Mouse (Mus musculus) ovary, adult 18-20 months (tissue): Measurements from ENCODE around the gene Gnl1.
"Not testable (repeated sequence)": the region's sequence is repeated elsewhere in the genome, so short reads cannot be mapped to it uniquely, and the experiment has no call there.

ENCODE experiments used
- DNase-seq: peaks from one replicate; pipeline ENCODE4 v3.0.0; 2022; ENCODE audit warnings: low spot score, mixed read lengths

Gene Gnl1

GRCm38 (mm10) chr17:36025197-36025596, 45.5 kb downstream of the Gnl1 start:
- DNase-seq, result no peak

GRCm38 (mm10) chr17:36025901-36026300, 46.2 kb downstream of the Gnl1 start:
- no peak for DNase-seq

GRCm38 (mm10) chr17:36027663-36028062, 48.0 kb downstream of the Gnl1 start:
- DNase-seq, result no peak

DNA sequence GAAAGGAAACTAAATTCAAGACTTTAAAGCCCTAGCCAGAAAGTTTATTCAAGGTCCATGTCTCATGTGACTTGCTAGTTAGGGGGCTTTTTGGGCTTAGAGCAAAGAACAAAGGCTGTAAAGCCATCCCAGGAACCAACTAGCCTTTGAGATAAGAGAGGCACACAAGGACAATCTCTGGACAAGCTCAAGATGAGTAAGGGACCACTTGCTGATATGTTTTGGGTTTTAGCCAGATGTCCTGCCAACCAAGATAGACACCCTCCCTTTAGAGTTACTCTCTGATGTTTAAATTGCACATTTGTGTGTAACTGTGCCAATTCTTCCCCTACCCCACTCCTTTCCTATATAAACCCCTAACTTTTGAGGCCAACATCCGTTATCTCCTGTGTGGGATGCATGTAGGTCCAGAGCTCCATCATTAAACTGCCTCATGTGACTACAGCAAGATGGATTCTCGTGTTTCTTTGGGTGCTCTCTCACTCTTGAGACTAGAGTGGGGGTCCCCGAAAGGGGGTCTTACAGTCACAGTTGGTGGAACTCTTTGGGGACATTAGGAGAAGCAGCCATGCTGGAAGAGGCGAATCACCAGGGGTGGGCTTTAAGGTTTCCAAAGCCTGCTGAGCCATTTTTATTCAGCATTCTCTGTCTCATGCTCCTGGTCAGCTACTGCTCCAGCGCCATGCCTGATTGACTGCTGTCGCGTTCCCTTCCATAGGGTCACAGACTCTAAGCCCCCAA, 49.4 kb downstream of the Gnl1 start:
- no peak for DNase-seq

GRCm38 (mm10) chr17:36030046-36030702, 50.5 kb downstream of the Gnl1 start:
- DNase-seq, result not testable (repeated sequence)

DNA sequence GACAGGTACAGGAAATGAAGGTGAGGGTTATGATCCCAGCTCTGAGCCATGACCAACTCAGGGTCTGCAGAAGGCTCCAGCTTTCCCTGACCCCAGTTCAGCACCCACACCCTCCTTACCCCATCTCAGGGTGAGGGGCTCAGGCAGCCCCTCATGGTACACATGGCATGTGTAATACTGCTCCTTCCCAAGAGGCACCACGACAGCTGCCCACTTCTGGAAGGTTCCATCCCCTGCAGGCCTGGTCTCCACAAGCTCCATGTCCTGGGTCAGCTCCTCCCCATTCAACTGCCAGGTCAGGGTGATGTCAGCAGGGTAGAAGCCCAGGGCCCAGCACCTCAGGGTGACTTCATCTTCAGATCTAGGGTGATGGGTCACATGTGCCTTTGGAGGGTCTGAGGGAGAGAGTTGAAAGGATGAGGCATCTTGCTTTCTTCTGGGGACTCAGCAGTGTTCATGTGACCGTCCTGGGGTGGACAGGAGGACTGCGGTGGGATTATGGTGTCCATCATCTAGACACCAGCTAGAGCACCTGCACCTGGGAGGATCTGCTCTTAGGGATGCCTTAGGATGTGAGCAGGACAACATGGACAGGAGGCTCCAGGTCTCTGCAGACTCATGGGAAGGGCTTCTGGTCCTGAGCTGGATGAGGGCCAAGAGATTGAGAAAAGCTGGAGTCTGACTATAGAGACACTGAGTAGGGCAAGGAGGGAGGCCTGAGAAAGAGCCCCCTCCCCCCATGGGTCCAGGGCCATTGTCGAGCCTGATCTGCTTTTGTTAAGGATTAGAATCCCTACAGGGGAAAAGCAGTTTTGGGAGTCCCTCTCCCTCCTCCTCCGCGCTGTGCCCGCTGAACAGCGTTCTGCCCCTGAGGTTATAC, 51.3 kb downstream of the Gnl1 start:
- DNase-seq, result not testable (repeated sequence)

DNA sequence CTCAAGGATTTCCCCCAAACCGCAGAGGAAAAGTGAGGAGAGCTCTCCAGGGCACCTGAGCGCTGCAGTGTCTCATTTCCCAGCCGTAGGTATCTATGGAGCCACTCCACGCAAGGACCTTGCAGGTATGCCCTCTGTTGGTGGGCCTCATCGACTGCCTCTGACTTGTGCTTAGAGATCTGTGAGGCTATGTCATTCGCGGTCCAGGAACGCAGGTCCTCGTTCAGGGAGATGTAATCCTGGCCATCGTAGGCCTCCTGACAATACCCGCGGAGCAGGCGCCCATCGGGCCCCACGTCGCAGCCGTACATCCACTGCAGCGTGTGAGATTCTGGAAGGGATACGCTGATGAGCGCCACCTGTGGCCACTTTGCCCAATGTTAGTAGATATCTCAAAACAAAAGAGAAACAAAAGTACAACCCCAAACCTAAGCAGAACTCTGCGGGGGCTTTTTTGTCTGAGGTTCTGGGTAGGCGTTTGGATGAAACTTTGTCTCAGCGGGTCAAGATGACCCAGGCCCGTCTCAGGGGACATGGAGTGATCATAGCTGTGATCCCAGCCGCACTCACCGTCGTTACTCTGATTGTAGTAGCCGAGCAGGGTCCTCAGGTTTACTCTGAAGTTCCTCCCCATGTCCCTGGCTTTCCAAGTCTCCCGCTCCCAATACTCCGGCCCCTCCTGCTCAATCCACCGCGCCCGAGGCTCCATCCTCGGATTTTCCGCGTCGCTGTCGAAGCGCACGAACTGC, 52.1 kb downstream of the Gnl1 start:
- DNase-seq, result not testable (repeated sequence)

- DNase-seq, result peak; percentile 40
Observed at GRCm38 (mm10) chr17:36032351-36032875, 52.8 kb downstream of the Gnl1 start, which contains the start of gene H2-T23. TSS of gene H2-T23 (minus strand) at chr17:36032855.

GRCm38 (mm10) chr17:36034524-36034923, 54.9 kb downstream of the Gnl1 start:
- DNase-seq, result not testable (repeated sequence)

DNA sequence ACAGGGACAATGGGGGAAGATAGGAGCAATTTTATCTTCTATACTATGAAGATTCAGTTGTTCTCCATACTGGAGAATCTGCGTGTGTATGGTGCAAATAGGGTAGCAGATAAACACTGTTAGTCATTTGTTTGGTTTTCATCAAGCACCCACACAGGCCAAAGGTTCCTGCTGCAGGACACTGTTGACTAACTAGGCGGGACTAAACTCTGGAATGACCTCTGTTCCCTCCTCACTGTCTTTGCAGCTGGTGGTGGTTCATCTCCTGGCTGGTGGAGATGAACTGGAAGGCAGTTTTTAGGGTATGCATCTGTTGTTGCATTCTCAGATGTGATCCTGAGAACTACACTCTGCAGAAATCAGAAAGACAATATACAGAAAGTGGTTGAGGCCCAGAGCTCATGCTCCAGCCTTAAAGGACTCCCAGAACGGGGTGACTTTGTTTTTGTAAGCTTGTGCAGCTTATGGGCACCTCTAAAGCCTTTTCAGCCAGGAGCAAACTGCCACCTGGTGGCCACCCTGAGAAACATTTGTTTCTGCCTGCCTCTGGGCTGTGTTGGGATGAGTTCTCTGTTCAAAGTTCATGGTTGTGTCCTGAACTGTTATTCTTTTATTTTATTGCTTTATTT, 55.5 kb downstream of the Gnl1 start:
- DNase-seq, result peak; percentile 30

- DNase-seq, result not testable (repeated sequence)
Observed at GRCm38 (mm10) chr17:36036126-36036525, 56.5 kb downstream of the Gnl1 start.
